Mouse (Mus musculus): ENCODE measurements around the gene Vwa1.
"Not testable (repeated sequence)": the region's sequence is repeated elsewhere in the genome, so short reads cannot be mapped to it uniquely, and the experiment has no call there.

The Vwa1 gene

GRCm38 (mm10) chr4:155774280-155774754, at the start of gene Vwa1:
Gene Vwa1 (minus strand): TSS chr4:155774698.
- peak; percentile 87 to 89 for DNase-seq

DNA sequence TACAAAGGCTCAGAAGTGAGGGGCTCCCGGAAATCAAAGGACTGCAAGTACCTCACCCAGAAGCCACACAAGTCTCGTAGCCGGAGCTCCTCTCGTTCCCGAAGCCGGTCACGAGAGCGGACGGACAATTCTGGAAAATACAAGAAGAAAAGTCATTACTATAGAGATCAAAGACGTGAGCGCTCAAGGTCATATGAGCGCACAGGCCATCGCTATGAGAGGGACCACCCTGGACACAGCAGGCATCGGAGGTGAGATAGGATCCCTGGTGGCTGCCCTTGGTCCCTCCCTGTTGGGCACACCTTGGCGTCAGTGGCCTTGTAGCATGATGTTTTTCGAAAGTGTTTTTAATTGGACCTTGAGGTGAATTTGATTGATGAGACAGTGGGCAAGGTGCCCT, 48.9 kb upstream of the Vwa1 start:
- no peak for DNase-seq

- peak; percentile 39 to 60 for DNase-seq
These were observed 46.5 kb upstream of the Vwa1 start for GRCm38 (mm10) chr4:155821025-155821424.

DNA sequence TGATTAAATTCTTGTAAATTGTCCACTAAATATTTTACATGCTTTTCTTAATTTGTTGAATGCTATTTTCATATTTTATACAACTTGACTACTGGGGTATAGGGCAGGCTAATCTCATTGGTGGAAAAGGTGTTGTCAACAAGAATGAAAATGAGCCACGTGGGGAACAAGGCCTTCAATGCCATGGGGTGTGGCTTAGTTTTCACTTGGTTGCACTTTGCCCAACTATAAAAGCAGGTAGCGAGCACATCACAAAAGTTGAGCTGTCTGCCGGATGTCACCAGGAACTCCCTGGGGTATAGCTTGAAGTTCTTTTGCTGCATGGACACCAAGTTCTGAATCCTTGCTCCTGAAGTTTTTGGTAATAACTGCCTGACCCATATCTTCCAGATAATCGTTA, 43.0 kb upstream of the Vwa1 start:
- DNase-seq = no peak

DNA sequence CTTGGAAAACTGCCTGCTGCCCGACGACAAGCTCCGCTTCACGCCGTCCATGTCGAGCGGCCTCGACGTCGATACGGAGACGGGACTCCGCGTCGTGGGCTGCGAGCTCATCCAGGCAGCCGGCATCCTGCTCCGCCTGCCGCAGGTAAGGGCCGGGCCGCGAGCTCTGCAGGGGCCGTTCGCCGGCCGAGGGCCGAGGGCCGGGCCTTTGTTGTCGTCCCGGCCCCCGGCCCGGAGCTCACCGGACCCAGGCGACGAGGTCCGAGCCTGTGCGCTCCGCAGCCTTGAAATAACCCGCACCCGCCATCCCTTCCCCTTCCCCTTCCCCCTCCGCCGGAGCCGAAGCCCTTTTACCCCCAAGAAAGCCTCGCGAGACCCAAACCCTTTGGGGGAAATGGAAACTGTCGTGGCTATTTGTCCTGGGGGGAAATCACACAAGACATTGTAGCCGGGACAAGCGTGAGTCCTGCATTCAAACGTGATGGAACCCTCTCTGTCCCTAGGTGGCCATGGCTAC, 38.2 kb upstream of the Vwa1 start:
- DNase-seq = peak; percentile 56 to 69

- DNase-seq = peak; percentile 95 to 97
These were observed 37.6 kb upstream of the Vwa1 start, which contains the start of gene Ccnl2 for GRCm38 (mm10) chr4:155811929-155812664. Gene Ccnl2 (plus strand): TSS chr4:155812489.

DNA sequence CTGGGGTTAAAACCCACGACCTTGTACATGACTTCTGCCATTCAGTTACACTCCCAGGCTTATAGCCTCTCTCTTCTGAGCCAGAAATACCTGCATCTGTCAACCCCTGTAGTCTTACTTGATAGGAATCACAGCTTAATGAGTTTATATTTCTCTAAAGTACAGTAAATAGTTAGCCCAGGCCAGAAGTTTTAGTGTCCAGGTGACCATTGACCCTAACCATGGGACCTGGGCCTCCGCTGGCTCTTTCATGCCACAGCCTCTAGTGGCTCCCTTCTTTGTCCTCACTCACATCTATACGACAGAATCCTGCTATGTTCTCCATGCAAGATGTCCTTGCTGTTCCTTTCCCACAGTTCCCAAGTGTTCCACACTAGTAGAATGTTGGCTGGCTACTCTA, 33.3 kb upstream of the Vwa1 start:
- DNase-seq = no peak

DNA sequence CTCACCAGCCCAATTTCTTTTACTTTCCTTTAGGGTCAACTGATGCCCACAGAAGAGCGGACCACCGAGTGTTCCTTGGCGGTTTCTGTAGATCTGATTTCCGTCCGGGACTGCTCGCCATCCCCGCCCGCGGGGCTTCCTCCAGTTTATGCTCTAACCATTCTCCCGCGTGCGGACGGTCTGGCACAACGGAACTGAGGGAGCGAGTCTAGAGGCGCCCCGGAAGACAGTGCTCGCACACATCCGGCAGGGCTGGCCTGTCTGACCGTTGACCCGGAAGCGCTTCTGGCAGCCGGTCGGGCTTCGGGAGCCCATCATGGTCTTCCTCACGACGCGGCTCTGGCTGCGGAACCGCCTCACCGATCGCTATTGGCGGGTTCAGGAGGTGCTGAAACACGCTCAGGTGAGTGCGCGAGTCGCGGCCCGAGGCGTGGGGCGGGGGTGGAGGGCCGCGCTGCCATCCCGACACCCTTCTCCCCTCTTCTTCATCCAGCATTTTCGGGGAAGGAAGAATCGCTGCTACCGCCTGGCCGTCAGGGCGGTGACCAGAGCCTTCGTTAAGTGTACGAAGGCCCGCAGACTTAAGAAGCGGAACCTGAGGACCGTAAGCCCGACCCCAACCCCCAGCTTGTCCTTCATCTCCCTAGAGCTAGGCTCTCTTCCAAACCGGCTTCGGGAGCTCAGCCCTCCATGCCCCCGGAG, 29.0 kb upstream of the Vwa1 start:
- DNase-seq = peak; percentile 99

DNA sequence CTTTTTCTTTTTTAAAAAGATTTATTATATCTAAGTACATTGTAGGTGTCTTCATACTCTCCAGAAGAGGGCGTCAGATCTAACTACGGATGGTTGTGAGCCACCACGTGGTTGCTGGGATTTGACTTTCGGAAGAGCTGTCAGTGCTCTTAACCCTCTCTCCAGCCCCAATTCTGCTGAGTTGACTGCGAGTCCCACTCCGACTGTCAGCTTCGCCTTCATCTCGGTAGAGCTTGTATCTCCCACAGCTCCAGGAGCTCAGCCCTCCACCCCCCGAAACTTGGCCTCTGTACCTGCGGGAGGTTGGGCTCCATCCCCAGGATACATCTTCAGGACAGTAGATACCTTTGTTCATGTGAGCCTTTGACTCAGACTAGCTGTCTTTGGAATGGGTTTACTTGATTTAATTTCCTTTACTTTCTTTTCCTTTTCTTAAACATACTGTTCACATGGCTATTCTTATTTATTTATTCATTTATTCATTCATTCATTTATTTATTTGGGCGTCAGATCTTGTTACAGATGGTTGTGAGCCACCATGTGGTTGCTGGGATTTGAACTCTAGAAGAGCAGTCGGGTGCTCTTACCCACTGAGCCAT, 28.3 kb upstream of the Vwa1 start, which contains the start of gene Mrpl20:
TSS of gene Mrpl20 (plus strand) at position 138 of the 599 bp plus-strand sequence.
- DNase-seq = no peak

- DNase-seq = no peak
These were observed 27.6 kb upstream of the Vwa1 start for GRCm38 (mm10) chr4:155802075-155802474.

DNA sequence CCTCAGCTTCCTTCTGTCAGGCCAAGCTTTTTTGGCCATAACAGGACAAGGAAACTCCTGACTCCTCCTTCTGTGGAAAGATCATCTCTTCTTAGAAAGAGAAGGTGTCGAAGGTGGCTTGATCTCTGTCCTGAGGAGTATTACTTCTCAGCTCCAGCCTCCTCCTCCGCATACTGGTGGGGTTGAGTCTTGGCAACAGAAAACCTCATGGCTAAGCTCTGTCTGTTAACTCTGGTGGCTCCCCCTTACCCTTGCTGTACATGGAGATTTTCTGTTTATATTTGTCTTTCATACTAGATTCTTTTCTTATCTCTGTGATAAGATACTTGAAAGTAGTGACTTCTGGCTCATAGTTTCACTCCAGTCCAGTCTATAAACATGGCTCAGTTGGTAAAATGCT, 19.2 kb upstream of the Vwa1 start:
- DNase-seq = no peak

- no peak for DNase-seq
These were observed 16.9 kb upstream of the Vwa1 start for GRCm38 (mm10) chr4:155791240-155791933.

DNA sequence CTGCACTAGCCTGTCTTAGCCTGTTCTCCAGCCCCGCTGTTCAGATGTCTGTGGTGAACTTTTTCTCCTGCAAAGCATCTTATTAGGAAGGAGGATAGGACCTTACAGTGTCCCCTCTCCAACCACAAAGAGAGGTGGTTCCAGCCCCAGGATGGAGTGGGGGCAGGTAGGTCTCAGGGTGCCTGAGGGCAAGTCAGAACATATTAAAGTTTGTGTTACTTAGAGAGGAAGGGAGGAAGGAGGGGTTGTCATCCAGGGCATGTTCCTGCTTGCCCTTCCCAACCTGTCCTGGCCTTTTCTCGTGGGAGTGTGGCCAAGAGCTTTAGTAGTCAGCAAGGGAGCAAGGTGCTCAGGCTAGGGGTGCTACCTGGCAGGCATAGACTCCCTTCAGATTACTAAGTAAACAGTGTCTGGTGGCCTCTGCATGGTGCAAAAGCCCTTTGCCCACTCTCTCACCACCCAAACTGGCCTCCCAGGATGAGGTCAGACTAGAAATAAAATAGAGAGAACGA, 16.2 kb upstream of the Vwa1 start:
- no peak for DNase-seq

DNA sequence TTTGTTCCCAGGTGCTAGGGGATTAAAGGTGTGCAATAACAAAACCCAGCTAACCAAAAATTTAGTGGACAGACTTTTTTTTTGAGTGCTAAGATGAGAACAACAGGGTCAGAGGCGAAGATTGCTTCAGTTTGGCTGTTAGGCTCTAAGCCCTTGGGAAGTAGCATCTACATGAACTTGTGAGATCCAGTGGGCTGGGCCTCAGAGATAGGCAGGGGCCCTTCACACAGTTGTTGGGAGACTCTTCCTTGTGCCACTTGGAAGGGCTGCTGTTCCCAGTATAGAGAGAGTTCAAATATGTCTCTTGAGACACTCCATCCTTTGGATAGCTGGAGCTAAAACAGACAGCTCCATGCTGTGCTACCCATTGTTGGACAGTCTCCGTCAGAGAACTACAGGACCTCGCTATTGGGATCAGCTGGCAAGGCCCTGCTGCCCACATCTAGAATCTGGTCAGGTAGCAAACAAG, 15.6 kb upstream of the Vwa1 start, which contains the start of gene Ankrd65:
TSS of gene Ankrd65 (plus strand) at position 419 of the 469 bp plus-strand sequence.
- DNase-seq = no peak

DNA sequence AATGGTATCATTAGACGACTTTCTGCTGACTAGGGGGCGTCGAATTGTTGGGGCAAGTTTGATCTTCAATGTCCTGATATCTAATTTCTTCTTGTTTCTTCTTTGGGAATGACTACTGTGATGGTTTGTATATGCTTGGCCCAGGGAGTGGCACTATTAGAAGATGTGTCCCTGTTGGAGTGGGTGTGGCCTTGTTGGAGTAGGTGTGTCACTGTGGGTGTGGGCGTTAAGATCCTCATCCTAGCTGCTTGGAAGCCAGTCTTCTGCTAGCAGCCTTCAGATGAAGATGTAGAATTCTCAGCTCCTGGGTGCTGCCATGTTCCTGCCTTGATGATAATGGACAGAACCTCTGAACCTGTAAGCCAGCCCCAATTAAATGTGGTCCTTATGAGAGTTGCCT, 14.3 kb upstream of the Vwa1 start:
- not testable (repeated sequence) for DNase-seq

GRCm38 (mm10) chr4:155788300-155788699, 13.8 kb upstream of the Vwa1 start:
- DNase-seq = no peak

DNA sequence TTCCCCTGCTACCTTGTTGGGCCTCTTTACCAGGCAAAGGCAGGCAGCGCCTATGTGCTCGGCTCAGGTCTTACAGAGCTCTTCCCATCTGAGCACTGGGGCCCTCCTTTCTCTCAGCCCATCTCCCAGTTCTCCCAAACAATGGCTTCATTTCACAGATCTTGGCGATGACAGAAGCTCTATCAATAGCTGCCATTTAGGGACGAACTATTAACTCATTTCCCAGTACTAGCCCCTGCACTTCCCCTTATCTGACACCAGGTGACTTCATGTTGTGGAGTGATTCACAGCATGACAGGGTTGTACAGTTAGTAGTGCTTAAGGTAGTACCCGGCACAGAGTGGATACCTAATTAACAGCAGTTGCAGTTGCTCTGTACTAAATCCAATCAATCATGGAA, 11.3 kb upstream of the Vwa1 start, which contains the start of gene Tmem88b:
TSS of gene Tmem88b (minus strand) at position 56 of the 400 bp plus-strand sequence.
- DNase-seq = no peak

DNA sequence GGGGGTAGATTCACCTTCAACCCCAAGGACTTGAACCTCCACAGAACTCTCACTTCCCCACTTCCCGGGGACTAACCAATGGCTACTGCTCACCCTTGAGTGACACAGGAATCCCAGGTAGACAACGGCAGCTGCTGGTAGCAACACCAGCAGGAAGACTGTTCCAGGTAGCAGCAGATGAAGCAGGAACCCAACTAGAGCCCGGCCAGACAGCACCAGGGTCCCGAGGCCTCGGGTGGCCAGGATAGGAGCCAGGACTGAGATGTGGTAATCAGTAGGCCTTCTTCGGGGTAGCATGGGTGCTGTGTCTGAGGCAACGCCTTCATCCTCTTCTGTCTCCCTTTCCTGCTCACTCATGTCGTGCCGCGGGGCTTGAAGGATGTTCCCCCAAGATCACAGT, 10.7 kb upstream of the Vwa1 start:
- DNase-seq = no peak

GRCm38 (mm10) chr4:155784081-155784701, 9.7 kb upstream of the Vwa1 start:
- peak; percentile 93 for DNase-seq

GRCm38 (mm10) chr4:155783486-155784080, 9.1 kb upstream of the Vwa1 start:
- DNase-seq = no peak

DNA sequence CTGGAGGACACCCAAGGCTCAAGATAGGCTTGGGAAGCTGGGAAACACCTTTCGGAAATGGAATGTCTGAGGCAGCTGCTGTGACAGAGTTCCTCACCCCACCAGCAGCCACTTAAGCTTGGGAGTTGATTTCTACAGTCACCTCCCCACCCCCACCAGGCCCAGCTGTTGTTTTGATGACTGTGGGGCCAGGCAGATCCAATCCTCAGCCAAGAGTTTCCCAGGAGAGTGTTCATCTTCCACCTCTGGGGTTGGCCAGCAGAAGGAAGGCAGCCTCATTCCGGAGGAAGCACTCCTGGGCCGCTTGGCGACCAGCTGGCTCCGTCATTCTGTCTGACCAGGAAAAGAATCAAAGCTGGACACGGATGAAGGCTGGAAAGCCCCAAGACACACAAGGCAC, 6.4 kb upstream of the Vwa1 start:
- peak; percentile 56 to 57 for DNase-seq

All from cerebellum, postnatal 10 days (tissue).